Mouse (Mus musculus) retina, postnatal 1 day (tissue): Measurements from ENCODE around the gene Sec16a.

Experiments
- DNase-seq: peaks from one replicate; pipeline ENCODE4 v3.0.0-alpha.2; 2012

The Sec16a gene

DNA sequence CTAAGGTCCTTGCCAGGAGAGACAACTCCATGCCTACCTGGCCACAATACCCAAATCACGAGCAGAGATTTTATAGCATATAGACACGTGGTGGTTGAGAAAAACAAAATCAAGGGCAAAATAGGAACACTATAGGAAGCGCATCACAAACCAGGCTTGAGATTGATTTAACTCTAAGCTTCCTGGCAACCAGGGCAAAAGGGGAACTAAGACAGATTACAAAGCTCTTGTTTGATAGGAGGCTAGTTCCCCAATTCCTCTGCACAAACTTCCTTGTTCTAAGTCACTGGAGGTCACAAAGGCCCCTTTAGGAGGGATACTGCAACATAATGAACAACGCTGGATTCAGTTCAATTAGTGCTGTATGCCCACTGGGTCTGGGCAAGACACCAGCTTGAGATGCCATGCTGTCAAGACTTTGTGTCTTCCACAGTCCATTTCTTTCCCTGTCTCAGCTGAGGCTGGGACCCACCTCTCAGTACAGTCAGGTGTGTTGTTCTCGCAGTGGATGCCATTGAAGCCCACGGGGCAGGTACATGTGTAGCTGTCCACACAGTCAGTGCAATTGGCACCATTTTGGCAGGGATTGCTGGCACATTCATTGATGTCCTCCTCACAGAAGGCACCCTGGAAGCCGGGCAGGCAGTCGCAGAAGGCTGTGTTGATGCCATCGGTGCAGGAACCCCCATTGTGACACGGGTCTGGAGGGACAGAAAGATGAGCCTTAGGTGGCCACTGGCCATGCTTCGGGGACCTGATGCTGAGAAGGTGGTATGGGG lies 27.5 kb upstream of the Sec16a start:
- no peak for DNase-seq

DNA sequence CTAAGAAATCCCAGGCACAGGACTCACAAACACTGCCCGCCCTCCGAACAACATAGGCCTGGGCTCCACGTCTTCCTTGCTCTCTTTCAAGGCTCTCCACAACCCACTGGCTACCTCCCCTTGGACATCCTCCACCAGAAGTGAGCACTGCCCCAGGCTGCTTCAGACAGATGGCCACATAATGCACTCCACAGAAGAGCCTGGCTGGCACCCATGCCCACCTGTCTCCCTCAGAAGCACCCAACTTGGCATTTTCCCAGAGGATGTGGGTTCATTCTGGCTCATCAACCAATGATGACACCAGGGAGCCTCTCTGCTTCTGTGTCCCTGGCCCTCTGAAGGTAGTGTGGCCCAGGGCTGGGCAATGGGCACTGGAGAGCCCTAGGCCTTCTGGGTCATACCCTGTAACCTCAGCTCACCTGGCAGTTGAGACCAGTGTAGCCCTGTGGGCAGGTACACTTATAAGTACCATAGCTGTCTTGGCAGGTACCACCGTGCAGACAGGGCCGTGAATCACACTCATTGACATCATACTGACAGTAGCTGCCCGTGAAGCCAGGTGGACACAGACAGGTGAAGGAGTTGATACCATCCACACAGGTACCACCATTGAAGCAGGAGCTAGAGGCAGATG lies 26.8 kb upstream of the Sec16a start:
- DNase-seq: no peak

DNA sequence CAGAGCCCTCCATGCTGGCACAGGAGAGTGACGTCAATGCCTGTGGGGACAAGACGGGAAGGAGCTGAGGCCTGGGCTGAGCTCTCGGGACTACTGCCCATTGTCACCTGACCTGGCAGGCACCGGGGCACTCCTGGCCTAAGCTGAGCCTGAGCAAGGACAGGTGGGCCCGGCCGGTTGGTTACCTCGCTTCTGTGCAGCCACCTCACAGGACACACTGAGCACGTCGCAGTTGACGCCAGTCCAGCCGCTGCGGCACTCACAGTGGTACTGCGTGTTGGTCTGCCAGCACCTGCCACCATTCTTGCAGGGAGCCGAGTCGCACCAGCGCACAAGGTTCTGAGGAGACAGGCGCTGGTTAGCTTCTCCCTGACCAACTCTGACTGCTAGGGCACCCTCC lies 26.0 kb upstream of the Sec16a start:
- no peak for DNase-seq

DNA sequence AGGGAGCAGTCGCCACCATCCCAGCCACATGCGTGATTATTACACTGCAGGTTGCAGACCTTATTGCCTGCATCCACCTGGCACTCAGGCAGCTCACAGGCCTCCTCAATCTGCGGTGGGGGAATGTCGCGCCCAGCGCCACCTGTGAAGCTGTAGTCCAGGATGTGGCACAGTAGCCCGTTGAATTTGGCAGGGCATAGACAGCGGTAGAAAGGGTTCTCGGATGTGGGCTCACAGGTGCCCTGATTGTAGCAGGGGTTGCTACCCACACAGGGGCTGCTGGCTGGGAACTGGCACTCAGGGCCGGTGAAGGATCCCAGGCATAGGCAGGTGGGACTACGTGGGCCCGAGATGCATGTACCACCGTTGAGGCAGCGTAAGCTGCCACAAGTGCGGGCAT lies 23.4 kb upstream of the Sec16a start:
- DNase-seq: no peak

DNA sequence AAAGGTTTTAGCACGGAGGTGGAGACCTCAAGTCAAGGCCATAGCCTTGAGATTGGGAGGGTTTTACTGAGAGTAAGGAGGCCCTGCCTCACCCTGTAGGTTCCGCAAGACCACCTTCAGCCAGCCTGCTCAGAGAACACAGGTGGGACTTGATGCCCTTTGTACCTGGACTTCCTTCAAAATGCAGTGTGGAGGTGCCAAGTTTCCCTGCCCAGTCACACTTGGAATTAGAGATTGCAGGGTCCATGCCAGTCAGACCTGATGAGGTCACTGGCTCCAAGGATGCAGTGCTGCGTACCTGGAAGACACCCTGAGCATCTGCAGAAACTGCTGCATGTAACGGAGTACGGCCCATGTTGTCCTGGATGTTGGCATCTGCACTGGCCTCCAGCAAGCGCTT lies 18.4 kb upstream of the Sec16a start:
- no peak for DNase-seq

DNA sequence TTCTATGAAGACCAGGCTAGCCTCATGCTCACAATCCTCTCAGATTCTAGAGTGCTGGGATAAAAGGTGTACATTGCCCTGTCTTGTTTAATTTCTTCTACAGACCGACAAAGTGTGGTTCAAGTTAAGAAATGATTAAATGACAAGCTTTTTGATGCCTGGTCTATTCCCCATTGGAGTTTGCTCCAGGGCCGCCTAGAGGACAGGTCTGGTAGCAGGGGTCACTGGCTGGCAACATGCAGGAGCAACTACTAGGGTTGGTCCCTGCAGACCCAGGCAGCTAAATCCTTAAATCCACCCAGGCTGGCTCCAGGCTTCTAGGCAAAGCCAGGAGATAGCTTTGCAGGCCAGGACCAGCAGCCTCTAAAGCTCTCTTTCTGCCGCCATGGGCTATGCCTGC lies 18.0 kb upstream of the Sec16a start:
- no peak for DNase-seq

DNA sequence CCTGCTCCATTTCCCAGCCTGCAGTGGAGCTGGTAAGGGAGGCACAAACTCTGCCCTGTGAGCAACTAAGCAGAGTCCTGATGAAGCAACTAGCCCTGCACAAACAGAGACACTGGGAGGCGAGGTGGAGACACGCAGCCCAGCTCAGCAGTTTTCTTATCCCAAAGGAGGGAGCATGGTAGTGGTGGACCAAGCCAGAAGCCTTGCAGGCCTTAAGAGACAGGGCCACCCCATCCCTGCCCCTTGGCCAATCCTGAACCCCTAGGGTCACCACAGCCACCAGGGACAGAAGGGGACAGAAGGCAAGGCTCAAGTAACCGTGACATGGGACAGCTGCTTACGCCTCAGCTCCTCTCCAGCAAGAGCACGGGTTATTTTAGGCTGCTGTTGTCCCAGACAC lies 16.7 kb upstream of the Sec16a start:
- no peak for DNase-seq

DNA sequence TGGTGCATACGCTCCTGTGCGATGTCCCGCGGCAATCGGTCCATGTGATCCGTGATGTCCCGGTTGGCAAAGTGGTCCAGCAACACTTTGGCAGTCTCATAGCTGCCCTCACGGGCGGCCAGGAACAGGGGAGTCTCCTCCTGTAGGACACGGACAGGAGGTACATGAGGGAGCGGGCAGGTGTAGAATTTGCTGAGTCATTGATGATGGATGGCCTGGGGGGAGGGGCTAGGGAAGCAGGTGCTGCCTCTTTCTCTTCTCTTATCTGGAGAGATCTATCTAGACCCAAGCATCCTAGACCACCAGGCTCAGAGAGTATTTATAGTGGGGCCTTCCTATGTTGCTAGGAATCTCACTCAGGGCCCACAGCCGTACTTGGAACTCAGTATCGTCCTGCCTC lies 15.8 kb upstream of the Sec16a start:
- no peak for DNase-seq

DNA sequence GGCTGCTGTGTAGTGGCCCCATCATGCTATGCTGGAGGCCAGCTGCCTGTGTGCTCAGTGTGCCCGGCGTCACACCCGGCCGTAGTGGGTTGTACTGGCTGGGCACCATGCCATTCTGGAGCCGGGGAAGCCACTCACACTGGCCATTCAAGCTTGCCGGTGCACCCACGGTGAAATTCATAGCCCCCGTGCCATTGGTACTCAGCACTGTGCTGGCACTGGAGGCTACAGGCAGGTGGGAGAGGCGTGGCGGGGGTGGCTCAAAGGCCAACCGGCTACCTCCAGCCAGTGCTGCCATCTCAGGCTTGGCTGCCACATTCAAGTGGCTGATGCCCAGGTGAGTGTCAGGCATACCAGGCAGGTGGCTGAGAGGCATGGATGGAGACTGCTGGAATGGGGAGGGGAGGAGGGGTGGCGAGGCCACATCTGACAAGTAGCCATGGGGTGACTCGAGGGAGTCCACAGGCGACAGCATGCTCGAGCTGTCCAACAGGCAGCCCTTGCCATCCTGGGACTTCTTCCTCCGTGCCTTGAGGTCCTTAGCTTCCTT lies 15.2 kb upstream of the Sec16a start:
- no peak for DNase-seq

DNA sequence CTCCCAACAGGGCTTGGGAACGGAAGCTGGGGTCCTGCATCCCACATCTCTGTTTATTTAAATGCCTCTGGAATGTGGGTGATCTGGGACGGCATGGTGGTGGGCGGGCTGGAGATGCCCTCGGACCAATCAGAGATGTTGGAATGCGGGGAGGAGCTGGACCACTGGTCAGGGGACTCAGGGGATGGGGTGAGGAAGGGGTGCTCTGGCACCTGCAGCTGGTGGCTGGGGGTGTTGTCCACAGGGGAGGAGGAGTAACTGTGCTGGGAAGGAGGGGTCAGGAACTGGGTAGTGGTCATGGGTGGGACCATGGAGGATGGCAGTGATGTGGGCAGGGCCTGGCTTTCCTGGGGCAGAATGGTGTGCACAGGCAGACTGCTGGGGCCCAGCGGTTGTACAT lies 14.5 kb upstream of the Sec16a start:
- peak; percentile 50 for DNase-seq

DNA sequence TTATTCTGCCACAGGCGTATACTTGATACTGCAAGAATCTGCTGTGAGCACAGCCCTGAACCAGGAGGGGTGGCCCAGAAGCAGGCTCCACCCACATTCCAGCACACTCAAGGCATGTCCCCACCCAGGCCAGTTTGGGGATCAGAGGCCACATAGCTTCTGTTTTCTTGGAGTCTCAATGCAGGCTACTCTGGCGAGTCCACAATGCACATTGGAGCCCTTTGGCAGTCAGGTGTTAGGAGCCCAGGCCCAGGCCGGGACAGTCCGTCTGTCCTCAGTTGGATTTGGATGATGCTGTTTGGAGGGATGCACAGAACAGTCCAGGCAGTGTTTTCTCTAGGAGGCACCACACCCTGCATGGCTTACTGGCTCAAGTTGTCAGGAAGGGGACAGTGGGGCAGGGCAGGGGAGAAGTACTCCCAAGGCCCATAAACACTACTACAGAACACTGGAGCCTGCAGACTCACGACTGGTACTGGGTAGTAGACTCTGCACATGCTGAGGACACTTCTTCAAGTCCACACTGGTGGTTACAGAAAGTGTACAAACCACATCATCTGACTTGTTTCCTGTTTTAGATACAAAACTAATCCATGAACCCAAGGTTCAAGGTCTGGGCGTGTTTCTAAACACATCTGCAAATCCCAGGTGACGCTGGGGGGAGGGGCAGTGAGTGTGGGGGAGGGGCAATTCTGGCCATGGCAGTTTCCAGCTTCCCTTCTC lies 13.5 kb upstream of the Sec16a start:
- DNase-seq: no peak

DNA sequence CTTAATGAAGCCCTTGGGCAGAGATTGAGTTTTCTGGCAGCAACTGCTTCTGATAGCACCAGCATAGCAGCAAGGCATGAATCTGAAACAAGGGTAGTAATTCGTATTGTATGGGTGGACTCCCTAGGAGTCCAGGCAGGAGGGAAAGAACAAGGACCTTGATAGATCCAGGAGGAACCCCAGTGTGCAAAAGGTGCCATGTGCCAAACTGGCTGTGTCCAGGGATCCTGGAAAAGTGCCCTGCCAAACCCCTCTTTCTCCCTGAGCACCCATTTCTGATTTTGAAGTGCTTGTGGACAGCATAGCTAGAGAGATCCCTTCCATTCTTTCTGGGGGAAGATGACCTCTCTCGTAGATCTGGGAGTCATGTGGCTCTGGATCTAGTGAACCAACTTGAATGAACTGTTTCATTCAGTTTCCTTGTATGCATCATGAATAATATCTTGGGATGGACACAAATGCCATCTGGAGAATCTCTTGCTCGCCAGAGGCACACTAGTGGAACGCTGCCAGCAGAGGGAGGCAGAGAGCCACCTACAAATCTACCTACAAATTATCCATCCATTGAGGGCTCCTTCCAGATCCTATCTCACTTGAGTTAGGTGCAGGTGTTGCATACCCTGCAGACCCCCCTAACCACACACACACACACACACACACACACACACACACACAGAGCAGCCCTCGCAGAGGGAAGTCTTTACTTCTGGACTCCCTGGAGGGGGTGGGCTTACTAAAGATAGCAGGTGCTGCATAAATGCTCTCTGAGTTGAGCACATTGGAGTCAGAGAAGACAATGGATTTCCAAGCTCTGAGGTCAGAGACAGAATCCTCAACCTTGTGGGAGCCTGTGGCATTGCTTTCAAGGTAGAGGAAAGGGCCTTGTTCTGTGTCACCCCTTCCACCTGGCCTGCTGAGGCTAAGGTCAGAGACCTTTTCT lies 4.4 kb upstream of the Sec16a start:
- DNase-seq: peak; percentile 82

DNA sequence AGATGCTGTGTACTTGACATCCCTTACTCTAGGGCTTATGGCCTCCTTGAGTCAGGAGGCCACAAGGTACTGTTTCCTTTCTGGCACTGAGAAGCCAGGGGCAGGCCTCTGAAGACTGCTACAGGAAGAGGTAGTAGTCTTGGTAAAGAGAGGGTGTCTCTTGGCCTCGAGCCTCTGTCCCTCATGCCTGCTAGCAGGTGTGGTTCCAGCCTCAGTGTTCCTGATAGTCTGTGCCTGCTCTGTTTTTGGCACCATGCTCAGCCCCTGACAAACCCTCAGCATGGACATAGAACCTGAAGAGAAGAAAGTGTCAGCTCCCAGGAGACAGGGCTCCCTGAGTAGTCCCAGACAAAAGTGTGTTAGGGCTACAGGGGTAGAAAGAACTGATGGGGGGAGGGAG lies 2.4 kb upstream of the Sec16a start:
- no peak for DNase-seq

DNA sequence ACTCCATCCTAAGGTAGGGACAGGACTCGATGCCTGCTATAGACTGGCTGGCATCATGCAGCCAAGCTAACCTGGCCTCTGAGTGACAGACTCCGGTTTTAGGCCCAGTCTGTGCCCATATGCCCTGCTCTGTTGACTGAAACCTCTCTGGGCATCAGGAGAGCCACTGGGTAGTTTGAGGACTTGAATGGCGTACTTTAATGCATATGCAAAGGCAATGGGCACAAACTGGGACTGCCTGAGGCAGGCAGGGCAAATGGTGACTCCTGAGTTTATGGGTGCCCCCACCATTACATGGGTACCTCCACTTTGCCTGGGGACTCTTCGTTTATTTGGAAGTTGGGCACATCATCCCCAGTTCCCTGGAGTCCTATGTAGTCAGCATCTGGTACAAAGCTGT lies 1.7 kb upstream of the Sec16a start:
- no peak for DNase-seq

DNA sequence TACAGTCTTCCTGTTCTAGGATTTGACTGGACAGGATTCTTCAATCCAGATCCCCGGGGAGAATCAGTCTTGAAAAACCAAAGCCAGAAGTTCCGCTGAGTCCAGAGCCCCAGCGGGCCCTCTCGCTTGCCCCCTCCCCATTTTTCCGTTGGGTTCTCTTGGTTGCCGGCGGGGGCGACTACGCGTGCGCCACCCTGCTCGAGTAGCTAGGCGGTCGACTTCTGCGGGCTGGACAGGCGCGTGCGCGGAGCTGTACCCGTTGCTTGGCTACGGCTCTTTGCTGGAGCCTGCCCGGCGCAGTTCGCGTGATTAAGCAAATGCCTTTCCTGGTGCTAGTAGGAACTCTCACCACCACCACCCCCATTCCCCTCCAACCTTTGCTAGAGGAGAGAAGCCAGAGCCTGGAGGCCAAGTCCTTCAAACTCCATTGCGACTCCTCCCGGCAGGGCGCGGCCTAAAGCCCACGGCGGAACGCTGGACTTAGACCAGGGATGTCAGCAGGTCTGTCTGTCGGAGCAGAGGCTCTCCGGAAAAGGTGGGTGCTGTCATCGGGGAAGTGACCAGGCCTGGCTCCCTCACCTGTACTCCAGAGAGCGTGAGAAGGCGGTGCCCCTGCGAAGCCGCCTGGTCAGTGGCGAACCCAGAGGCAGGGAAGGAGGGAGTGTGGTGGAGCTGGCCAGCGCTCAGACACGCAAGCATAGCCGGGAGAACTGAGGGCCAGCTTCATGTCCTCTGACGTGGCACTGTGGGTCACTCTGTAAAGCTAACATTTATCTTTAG lies 840 bp upstream of the Sec16a start:
- DNase-seq: peak; percentile 97

DNA sequence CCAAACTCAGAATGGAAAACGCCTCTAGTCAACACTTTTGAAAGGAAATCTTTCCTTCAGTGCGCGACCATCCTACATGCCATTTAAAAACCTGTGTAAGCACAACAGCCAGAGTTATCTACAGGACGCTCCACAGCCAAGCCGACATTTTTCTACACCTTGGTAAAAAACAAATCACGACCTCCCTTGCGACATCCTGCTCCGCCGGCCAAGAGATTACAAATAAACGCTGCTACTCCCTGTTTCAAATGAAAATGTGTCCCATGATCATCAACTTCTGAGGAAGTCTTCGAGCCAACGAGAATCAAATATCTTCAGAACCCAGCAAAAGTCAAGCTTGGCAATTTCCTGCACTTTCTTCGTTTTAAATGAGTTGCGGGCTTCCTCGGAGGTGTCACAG lies 648 bp downstream of the Sec16a start:
- no peak for DNase-seq

DNA sequence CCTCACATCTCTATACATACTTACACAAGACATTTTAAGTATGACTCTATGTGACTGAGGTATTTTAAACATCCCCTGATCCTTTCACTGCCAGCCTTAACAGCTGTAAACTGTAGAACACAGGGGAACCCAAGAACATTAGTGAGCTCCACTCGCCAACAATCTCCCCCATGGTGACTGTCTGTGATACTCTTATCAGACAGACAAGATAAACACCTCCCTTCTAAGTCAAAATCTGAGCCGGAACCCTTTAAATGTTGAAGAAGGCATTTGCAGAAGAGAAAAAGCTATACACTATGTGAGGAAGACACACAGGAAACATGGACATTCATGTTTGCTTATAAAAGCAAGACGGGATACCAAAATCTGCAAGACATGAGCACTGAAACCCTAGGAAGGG lies 1.1 kb downstream of the Sec16a start:
- no peak for DNase-seq

DNA sequence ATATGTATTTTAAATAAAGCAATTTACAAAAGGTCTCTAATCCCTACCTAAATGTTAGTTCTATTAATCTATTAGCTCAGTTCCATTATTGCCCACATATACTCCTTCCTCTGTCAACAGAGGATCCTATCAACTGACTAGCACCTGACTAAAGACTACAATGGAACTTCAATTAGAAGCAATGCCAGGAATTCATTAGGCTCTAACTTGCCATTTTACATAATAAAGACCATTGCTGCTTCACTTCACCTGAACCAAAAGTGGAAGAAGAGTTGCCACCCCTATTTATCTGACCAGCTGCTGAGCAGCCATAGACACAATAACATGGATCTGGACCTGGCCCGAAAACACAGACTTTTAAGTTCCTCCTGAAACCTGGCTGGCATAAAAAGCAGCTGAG lies 2.2 kb downstream of the Sec16a start:
- no peak for DNase-seq

DNA sequence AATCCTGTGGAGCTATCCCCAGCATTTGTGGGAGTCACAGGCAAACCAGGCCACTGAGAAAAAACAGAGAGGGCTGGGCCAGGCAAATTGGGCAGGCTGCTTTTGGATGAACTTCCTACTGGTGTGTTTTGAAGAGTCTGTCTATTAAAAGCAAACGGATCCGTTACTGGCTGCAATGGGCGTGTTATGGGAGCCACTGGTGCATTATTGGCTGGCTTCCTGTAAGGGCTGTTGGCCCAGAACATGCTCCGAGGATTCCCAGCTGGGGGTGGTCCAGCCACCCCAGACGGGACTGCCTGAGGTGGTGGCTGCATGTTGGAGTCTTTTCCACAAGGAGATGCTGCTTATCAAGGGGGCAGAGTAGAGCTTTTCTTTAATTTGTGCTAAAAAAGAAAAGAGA lies 3.3 kb downstream of the Sec16a start:
- DNase-seq: no peak

DNA sequence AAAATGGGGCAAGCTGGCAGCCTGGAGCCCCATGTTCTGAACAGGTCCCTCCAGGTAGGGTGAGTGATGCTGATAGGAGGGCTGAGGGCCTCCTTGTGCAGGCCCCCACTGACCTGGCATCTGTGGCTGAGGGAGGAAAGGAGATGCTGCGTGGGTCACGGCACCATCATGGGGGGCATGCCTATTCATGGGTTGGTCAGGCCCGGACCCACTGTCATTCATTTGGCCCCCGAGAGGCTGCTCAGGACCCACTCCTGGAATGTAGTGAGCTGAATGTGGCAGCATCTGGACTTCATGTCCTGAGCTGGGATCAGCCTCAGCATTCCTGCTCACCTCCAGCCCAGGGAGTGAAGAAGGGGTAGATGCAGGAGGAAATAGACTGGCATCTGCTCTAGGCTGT lies 3.8 kb downstream of the Sec16a start:
- no peak for DNase-seq

DNA sequence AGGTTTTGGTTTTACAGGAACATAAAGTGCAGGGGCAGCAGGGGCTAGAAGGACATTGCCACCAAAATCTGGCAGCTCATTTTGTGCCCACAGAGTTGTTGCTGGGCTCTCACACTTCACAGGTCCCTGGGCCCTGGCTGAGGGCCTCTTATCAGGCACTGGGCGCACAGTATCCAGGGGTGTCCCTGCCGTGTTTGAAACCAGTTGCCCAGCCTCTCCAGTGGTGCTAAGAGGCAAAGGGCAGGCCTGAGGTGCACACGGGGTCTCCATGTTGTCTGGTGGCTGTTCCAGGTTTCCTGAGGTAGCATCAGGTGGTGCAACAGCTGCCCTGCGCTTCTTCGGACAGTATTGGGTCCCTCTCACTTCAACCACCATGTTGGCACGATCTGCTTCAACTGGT lies 5.3 kb downstream of the Sec16a start:
- no peak for DNase-seq

DNA sequence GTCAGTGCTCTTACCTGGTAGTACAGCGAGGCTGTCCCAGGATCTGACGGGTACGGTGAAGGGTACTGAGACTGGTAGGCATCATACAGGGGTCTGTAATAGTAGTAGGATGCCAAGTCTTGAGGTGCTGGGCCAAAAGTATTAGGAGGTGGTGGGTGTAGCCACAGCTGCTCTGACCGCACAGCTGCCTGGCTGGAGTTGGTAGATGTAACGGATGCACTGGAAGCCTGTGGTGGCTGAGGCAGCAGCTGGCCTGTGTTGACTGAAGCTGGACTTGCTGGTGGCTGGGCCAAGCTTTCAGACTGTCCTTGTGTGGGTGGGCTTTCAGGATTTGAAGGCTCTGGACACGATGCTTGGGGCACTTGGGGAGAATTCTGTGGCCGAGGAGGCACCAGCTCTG lies 6.6 kb downstream of the Sec16a start:
- DNase-seq: no peak
